Mouse (Mus musculus) G1E (cell line): Measurements from ENCODE around the gene Trpt1. TPM values are rescaled to one million over a fixed set of nuclear protein-coding genes. Genes with fewer than 3 reads are reported as not detected.

ENCODE experiments used
- ATAC-seq: 2 replicates; pipeline ENCODE4 v1.8.0; 2016; ENCODE audit warnings: mild to moderate bottlenecking; ENCODE audit not compliant: insufficient number of reproducible peaks, poor library complexity, low FRiP score, severe bottlenecking; ENCODE audit errors: extremely low read depth
- DNase-seq: peaks from one replicate; pipeline ENCODE4 v3.0.0; 2012; ENCODE audit warnings: low spot score
- H3K27me3 ChIP-seq: 2 replicates; pipeline ENCODE4 v1.6.1; 2012; ENCODE audit warnings: mild to moderate bottlenecking, low read length, inconsistent platforms; ENCODE audit not compliant: insufficient read depth
- H3K36me3 ChIP-seq: replicated peaks from 2 replicates; pipeline ENCODE3; 2012; ENCODE audit warnings: mild to moderate bottlenecking, inconsistent platforms
- H3K4me1 ChIP-seq: 2 replicates; pipeline ENCODE4 v1.6.1; 2012; ENCODE audit warnings: low read depth, low read length, inconsistent platforms, mixed read lengths; ENCODE audit not compliant: insufficient read depth
- H3K4me3 ChIP-seq: 2 replicates; pipeline ENCODE4 v1.5.1; 2012; ENCODE audit warnings: low read depth, mild to moderate bottlenecking, inconsistent platforms, low read length, moderate library complexity, mixed read lengths
- H3K9me3 ChIP-seq: replicated peaks from 2 replicates; pipeline ENCODE4 v1.6.1; 2012; ENCODE audit warnings: inconsistent platforms
- CTCF ChIP-seq: IDR thresholded peaks from 2 replicates; pipeline ENCODE4 v1.5.1; 2012; ENCODE audit warnings: low read depth, low read length, inconsistent platforms, mixed read lengths
- GATA1 ChIP-seq: IDR thresholded peaks from 2 replicates; pipeline ENCODE4 v1.6.1; 2012; ENCODE audit warnings: borderline replicate concordance, low read length, inconsistent platforms, mixed read lengths
- GATA2 ChIP-seq: IDR thresholded peaks from 2 replicates; pipeline ENCODE4 v1.6.1; 2012; ENCODE audit warnings: low read depth, low read length, inconsistent platforms, borderline replicate concordance
- POLR2AphosphoS5 ChIP-seq: IDR thresholded peaks from 2 replicates; pipeline ENCODE4 v1.6.1; 2012; ENCODE audit warnings: low read depth, low read length, inconsistent platforms; ENCODE audit not compliant: insufficient replicate concordance
- TAL1 ChIP-seq: conservative IDR thresholded peaks from 2 replicates; pipeline ENCODE4 v1.6.1; 2012; ENCODE audit warnings: low read depth, low read length, inconsistent platforms, mixed read lengths
- polyA plus RNA-seq: library from polyadenylated mRNA; stranded (reverse); fragments of >175 nt; gene quantifications from 2 replicates; pipeline ENCODE4 v1.2.3, GENCODE M21; 2012
- total RNA-seq, 2 experiments: library from RNA; stranded (forward) in 1 of 2; stranded (reverse) in 1 of 2; fragments of 200-1000 nt in 1 of 2; fragments of >200 nt in 1 of 2; fragmentation: Nextera tagmentation in 1 of 2; gene quantifications; 2 replicates each; pipeline ENCODE4 v1.2.3; 2014 to 2017

The Trpt1 gene
- total and polyA plus RNA-seq, 3 experiments: 1.2 to 2.6 (median 1.6) TPM

DNA sequence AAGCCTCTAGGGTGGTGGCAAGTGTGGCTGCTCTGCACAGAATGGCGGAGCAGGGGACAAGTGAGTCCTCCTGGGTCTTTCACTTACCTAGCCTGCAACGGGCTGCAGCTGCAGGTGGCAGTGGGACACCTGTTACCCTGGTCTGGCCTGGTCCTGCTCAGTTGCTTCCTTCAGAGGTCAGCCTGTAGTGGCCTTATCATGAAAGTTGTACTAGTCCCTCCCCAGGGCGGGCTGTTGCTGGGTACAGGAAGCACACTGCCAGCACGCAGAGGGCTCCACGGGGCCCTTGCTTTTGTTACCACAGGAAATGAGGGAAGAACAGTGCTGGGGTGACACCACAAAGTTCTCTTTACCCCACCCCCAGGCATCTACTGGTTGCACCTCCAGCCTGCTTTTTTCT, 23.3 kb downstream of the Trpt1 start, which contains the start of gene Fermt3:
Gene Fermt3 (minus strand): TSS at position 279 of the 400 bp plus-strand sequence.
- TF ChIP-seq POLR2AphosphoS5: no peak
- TF ChIP-seq GATA2: no peak
- no peak for TF ChIP-seq GATA1
- TF ChIP-seq CTCF: no peak
- TF ChIP-seq TAL1: no peak
- peaks cover 95% of the 10 kb centered on the region for H3K36me3 ChIP-seq
- ATAC-seq (peak; percentile 71), DNase-seq (peak; percentile 73)
- peak within 1 kb of the TSS; percentile 67 for H3K4me3 ChIP-seq
- H3K4me1 ChIP-seq: peaks cover 61% of the 10 kb centered on the region
- no peaks in the 10 kb centered on the region for H3K27me3 ChIP-seq
- H3K9me3 ChIP-seq: no peaks in the 10 kb centered on the region

DNA sequence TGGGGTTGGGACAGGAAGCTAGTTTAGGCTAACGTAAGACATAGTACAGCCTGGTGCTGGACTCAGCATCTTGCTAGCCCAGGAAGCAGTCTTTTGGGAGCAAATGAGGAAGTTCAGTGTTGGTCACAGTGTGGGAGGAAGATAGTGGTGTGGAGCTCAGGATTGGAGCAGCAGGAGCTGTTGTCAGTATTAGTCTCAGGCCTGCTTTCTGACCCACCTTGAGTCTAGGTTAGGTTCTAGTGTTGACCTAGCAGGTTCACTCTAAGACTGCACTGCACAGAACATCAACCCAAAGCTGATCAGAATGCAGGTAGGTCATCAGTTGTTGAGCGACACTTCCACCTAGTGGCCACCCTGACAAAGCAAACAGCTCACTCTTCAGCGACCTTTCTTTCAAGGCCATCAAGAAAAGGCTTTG, 24.3 kb downstream of the Trpt1 start:
- H3K4me3 ChIP-seq: no peak overlapping the region; the same call in 1 of the 2 replicates
- DNase-seq (peak; percentile 58), ATAC-seq (peak; percentile 45)
- H3K4me1 ChIP-seq: peaks cover 56% of the 10 kb centered on the region
- peaks cover 98% of the 10 kb centered on the region for H3K36me3 ChIP-seq
- H3K9me3 ChIP-seq: no peaks in the 10 kb centered on the region
- TF ChIP-seq GATA1 (no peak), POLR2AphosphoS5 (no peak), CTCF (peak; percentile 39; the same call in 1 of the 2 replicates), GATA2 (no peak), TAL1 (no peak)
- no peaks in the 10 kb centered on the region for H3K27me3 ChIP-seq

DNA sequence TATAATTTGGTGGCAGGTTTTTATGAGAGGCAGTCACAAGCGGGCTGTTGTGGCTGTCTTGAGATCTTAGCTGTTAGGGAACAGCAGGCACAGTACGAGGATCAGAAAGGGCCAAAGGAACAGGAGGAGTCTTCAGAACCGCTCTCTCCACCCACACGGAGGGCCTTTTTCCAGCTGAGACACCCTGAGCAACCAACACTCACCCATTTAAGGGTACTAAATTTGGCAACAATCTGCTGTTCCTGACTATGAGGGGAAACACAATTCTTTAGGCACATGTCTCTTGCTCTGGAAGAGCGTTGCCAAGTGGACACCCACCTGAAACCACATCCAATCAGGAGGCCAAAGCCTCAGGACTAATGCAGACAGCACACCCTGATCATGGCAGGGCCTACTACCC, 33.6 kb downstream of the Trpt1 start:
- Histone ChIP-seq H3K27me3 (no peaks in the 10 kb centered on the region), H3K4me3 (no peak overlapping the region), H3K9me3 (no peaks in the 10 kb centered on the region), H3K4me1 (peaks cover 4% of the 10 kb centered on the region; the same call in 1 of the 2 replicates), H3K36me3 (peaks cover 97% of the 10 kb centered on the region)
- ATAC-seq: no peak
- DNase-seq: no peak
- TF ChIP-seq GATA2: no peak
- no peak for TF ChIP-seq POLR2AphosphoS5
- no peak for TF ChIP-seq TAL1
- no peak for TF ChIP-seq CTCF
- no peak for TF ChIP-seq GATA1

DNA sequence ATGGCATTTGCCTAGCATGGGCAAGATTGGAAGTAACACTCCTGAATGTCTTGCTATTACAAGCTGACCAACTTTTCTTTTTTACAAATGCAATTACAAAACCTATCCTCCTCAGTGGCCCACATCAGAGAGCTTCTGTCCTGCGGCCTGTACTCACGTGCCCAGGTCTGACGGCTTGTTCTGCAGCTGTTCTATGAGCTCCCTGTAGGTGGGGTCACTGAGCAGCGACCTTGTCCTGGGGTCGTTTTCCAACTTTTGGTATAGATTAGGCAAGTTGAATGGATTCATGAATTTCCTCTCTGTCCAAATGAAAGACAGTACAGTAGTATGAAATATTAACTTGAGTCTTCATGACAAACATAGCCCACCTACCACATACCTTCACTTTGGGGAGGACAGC, 38.1 kb downstream of the Trpt1 start:
- Histone ChIP-seq H3K4me3 (no peak overlapping the region), H3K4me1 (peaks cover 32% of the 10 kb centered on the region), H3K36me3 (peaks cover 91% of the 10 kb centered on the region), H3K9me3 (no peaks in the 10 kb centered on the region), H3K27me3 (no peaks in the 10 kb centered on the region)
- TF ChIP-seq GATA2: no peak
- TF ChIP-seq POLR2AphosphoS5: no peak
- no peak for TF ChIP-seq CTCF
- no peak for TF ChIP-seq GATA1
- DNase-seq (no peak), ATAC-seq (no peak)

DNA sequence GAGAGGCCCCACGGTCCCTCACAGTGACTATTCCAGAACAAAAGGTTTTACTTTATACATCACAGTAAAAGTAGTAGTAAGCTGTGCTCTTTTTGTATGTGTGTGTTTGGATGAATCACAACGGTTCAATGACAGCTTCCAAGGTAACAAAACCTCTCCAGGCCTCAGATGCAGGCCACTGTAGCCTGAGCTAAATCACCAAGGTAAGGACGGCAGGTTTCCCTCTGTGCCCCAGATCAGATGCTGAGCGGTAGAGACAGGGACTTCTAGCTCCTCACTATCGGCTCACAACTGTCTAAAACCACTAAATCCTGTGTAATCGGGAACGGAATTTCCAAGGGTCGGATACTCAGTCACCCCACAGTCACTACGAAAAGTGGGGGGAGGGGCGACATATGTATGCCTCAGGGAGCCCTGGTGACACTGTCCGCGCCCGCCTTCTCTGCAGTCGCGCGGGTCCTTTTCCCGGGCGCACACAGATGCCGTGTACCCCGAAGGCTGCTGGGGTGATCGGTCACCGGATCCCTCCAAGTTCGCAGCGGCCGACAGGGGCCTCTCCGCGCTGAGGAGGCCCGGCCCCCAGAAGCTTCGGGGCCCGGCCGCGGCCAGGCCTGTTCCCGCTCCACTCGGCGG, 43.3 kb downstream of the Trpt1 start:
- Histone ChIP-seq H3K4me1 (peaks cover 38% of the 10 kb centered on the region), H3K4me3 (peak overlapping the region; percentile 85), H3K9me3 (no peaks in the 10 kb centered on the region), H3K36me3 (peaks cover 40% of the 10 kb centered on the region), H3K27me3 (peaks cover 8% of the 10 kb centered on the region; the same call in 1 of the 2 replicates)
- DNase-seq (peak; percentile 52), ATAC-seq (no peak)
- TF ChIP-seq CTCF (no peak), POLR2AphosphoS5 (no peak)

DNA sequence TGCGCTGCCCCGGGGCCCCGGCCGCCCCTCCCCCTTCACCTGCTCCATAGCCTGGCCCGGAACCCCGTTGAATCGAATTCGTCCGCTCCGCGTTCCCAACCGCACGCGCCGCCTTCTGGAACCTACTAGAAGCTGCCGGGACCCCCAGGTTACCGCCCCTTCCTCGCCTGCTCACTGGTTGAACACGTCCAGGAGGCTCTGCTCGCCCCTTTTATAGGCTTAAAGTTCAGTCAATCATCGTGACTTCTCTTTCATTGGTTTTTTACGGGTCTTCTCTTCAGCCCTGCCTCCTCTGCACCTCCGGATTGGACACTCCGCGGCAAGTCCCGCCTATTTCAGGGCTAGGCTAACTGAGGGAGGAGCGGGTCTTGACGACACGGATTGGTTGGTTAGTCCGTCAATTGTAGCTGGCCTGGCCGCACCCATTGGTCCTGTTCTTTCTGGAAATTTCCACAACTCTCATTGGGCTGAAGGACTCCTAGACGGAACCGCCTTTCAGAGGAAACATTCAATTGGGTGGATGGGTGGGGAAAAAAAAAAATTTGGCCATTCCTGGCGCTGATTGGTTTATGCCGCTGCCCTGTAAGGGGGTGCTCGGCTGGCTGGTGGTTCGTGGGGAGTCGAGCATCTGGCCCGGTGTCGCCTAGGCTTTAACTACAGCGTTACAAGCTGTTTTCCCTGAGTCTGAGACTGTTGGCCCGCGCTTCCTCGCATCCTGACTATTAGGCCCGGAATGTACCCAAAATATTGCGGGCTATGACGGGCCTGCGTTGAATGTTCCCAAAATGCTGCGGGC, 44.1 kb downstream of the Trpt1 start, which contains the start of gene Stip1:
Gene Stip1 (minus strand): TSS at position 127 of the 796 bp plus-strand sequence.
- H3K36me3 ChIP-seq: peaks cover 33% of the 10 kb centered on the region
- H3K4me1 ChIP-seq: peaks cover 38% of the 10 kb centered on the region
- DNase-seq: peak; percentile 100
- no peaks in the 10 kb centered on the region for H3K9me3 ChIP-seq
- peak within 1 kb of the TSS; percentile 85 for H3K4me3 ChIP-seq
- TF ChIP-seq GATA1 (no peak), POLR2AphosphoS5 (no peak)
- ATAC-seq: peak; percentile 97
- peaks cover 14% of the 10 kb centered on the region; the same call in 1 of the 2 replicates for H3K27me3 ChIP-seq
